Mouse (Mus musculus) heart, postnatal 0 days (tissue): ENCODE data around the gene Manbal.

Experiments used
- CTCF ChIP-seq: IDR thresholded peaks from 2 replicates; pipeline ENCODE4 v1.5.1; 2016; ENCODE audit warnings: antibody characterized with exemption, control low read depth, low read depth
- EP300 ChIP-seq: IDR thresholded peaks from 2 replicates; pipeline ENCODE4 v1.6.1; 2016; ENCODE audit warnings: antibody characterized with exemption, low read depth

DNA sequence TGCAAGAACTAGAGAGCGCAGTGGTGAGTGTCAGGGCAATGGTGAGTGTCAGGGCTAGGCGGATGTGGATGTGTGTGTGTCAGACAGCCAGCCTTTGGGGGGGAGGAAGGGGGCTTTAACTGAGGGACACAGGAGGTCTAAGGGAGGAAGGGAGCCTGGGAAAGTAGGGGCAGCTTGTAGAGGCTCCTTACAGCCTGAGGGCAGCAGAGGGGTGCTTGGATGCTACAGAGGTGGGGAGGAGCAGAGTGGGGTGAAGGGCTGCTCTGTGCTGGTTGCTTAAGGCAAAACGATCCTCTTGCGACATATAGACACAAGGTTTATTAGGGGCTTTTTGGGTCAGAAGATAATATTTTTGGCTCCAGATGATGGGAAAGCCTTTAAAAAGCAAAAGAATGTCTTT is 17.4 kb downstream of the Manbal start:
- TF ChIP-seq CTCF (no peak), EP300 (no peak)
